In the genomic region with DNA sequence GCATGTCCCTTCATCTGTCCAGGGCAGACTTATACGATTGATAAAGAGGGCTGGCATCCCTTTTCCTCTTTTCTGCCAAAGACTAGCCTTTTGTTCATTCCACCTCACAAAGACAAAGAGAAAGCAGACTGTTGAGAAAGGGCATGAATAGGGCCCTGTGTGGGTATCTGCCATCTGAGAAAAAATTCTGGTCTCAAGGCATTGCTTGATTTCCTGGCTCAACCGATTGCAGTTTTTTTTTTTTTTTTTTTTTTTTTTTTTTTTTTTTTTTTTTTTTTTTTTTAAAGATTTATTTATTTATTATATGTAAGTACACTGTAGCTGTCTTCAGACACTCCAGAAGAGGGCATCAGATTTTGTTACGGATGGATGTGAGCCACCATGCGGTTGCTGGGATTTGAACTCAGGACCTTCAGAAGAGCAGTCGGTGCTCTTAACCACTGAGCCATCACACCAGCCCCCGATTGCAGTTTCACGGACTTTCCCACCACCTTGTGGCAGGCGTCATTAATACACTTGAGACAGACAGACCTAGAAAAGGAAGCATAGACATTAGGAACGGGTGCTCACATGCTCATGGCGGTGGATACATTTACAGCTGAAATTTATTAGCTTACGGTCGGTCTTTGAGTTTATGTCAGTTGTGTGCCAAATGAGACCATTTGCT, we compare ENCODE assay signal across 9 mouse cellular contexts. TPM values are rescaled to one million over a fixed set of nuclear protein-coding genes. Genes with fewer than 3 reads are reported as not detected.
DNase-seq lines count a peak whose midpoint lies in the region; ATAC-seq and TF ChIP-seq lines count a peak whose summit lies in the region.
"Not testable (repeated sequence)": the region's sequence is repeated elsewhere in the genome, so short reads cannot be mapped to it uniquely, and the experiment has no call there.
"Had no signal": no experiment of that assay in that cellular context is flagged by ENCODE, and none has a peak within 500 bp of the region (broad histone marks: within the 10 kb centered on the region; RNA-seq: fewer than 3 reads in every experiment).

No protein-coding gene starts in this region.

- H3K27me3 ChIP-seq in forebrain, embryonic 15.5 days; hindbrain, embryonic 13.5 days; lung, postnatal 0 days (replicated peaks; ENCODE audit: insufficient read depth, low read length); neural tube, embryonic 12.5 days (replicated peaks): not testable (repeated sequence)

- not testable (repeated sequence) for H3K27ac ChIP-seq in ES-E14 (ENCODE audit: insufficient read depth, low read depth, low read length, poor library complexity, severe bottlenecking); forebrain, embryonic 15.5 days (replicated peaks); hindbrain, embryonic 13.5 days; lung, postnatal 0 days (ENCODE audit: low read length); neural tube, embryonic 12.5 days
- peak overlapping the region; percentile 98 for H3K27ac ChIP-seq in layer of hippocampus, adult 2 months

- peaks cover 12% of the 10 kb centered on the region for H3K36me3 ChIP-seq in ES-E14 (ENCODE audit: control insufficient read depth, insufficient read depth, low read length, poor library complexity, severe bottlenecking)
- H3K36me3 ChIP-seq in forebrain, embryonic 15.5 days; lung, postnatal 0 days (ENCODE audit: insufficient read depth, low read length): not testable (repeated sequence)
- peaks cover 17% of the 10 kb centered on the region for H3K36me3 ChIP-seq in hindbrain, embryonic 13.5 days
- peaks cover 14% of the 10 kb centered on the region; the same call in 1 of the 2 replicates for H3K36me3 ChIP-seq in neural tube, embryonic 12.5 days

- peak overlapping the region; percentile 21 to 89; a peak in 3 of 4 replicates for H3K4me3 ChIP-seq in ES-E14 (ENCODE audit: insufficient read depth in 1 of 2, low read depth in 1 of 2, low read length in 2 of 2, poor library complexity in 1 of 2, severe bottlenecking in 1 of 2)
- H3K4me3 ChIP-seq in forebrain, embryonic 15.5 days = peak overlapping the region; percentile 88
- peak overlapping the region; percentile 95 for H3K4me3 ChIP-seq in hindbrain, embryonic 13.5 days
- peak overlapping the region; percentile 89 for H3K4me3 ChIP-seq in layer of hippocampus, adult 2 months
- H3K4me3 ChIP-seq in lung, postnatal 0 days (ENCODE audit: low read depth, low read length) = peak overlapping the region; percentile 98
- H3K4me3 ChIP-seq in neural tube, embryonic 12.5 days = peak overlapping the region; percentile 99; the same call in 1 of the 2 replicates

- peak; percentile 67 for TF ChIP-seq CTCF in layer of hippocampus, adult 2 months (conservative IDR thresholded peaks at IDR 0.05)
- peak; percentile 61 for TF ChIP-seq CTCF in lung, postnatal 0 days (IDR thresholded peaks at IDR 0.05)

- in situ Hi-C loops in ES-E14 (cut with MboI; ENCODE audit: low sequenced_read_pairs in 2 of 2, unreplicated experiment in 2 of 2) = not testable (repeated sequence)

- H3K4me2 ChIP-seq in forebrain, embryonic 15.5 days (replicated peaks) = peak overlapping the region; percentile 98
- H3K4me2 ChIP-seq in hindbrain, embryonic 13.5 days = peak overlapping the region; percentile 99
- H3K4me2 ChIP-seq in lung, postnatal 0 days (replicated peaks; ENCODE audit: low read depth, low read length) = peak overlapping the region; percentile 84
- peak overlapping the region; percentile 96 for H3K4me2 ChIP-seq in neural tube, embryonic 12.5 days (replicated peaks)

- TF ChIP-seq EP300 in lung, postnatal 0 days (IDR thresholded peaks at IDR 0.05) = not testable (repeated sequence)

- 58% methylated on average over 12 of the region's 12 CpGs for WGBS in forebrain, embryonic 15.5 days
- 63% methylated on average over 12 of the region's 12 CpGs for WGBS in hindbrain, embryonic 13.5 days
- WGBS in lung, postnatal 0 days = 46% methylated on average over 10 of the region's 12 CpGs
- WGBS in neural tube, embryonic 12.5 days = 56% methylated on average over 12 of the region's 12 CpGs

- not testable (repeated sequence) for H3K9ac ChIP-seq in ES-E14 (ENCODE audit: insufficient read depth, low read depth, low read length, poor library complexity, severe bottlenecking); lung, postnatal 0 days (replicated peaks; ENCODE audit: low read depth)
- H3K9ac ChIP-seq in forebrain, embryonic 15.5 days (replicated peaks) = peak overlapping the region; percentile 87
- H3K9ac ChIP-seq in hindbrain, embryonic 13.5 days = peak overlapping the region; percentile 85
- peak overlapping the region; percentile 87 for H3K9ac ChIP-seq in neural tube, embryonic 12.5 days

- H3K9me3 ChIP-seq in ES-E14 (ENCODE audit: control insufficient read depth, insufficient read depth, low read depth, low read length); forebrain, embryonic 15.5 days; hindbrain, embryonic 13.5 days; lung, postnatal 0 days (ENCODE audit: low read length); neural tube, embryonic 12.5 days: not testable (repeated sequence)

- not testable (repeated sequence) for H3K4me1 ChIP-seq in ES-E14 (ENCODE audit: control insufficient read depth in 2 of 2, insufficient read depth in 2 of 2, low read length in 2 of 2, poor library complexity in 1 of 2)
- H3K4me1 ChIP-seq in forebrain, embryonic 15.5 days = peaks cover 24% of the 10 kb centered on the region
- peaks cover 27% of the 10 kb centered on the region for H3K4me1 ChIP-seq in hindbrain, embryonic 13.5 days (replicated peaks)
- H3K4me1 ChIP-seq in lung, postnatal 0 days (ENCODE audit: insufficient read depth, low read depth, low read length) = peaks cover 11% of the 10 kb centered on the region
- H3K4me1 ChIP-seq in neural tube, embryonic 12.5 days = peaks cover 21% of the 10 kb centered on the region

- ATAC-seq in forebrain, embryonic 15.5 days (replicated peaks); hindbrain, embryonic 13.5 days (ENCODE audit: low FRiP score); lung, postnatal 0 days; neural tube, embryonic 12.5 days (ENCODE audit: low FRiP score, low read depth): not testable (repeated sequence)

- DNase-seq in ES-E14 (ENCODE audit: low read depth, low spot score) = peak; percentile 69
- peak; percentile 76 to 82 for DNase-seq in cerebellum, postnatal 14 days
- DNase-seq in layer of hippocampus, adult 2 months (ENCODE audit: low spot score in 2 of 2) = peak in 1 of 2 experiments; percentile 47
- peak; percentile 56 for DNase-seq in lung, postnatal 0 days (ENCODE audit: low spot score)
- peak; percentile 73 for DNase-seq in thymus, postnatal 25 days

TF ChIP-seq in ES-E14, 5 proteins besides CTCF, POLR2A, EP300 and RAD21:
- peak; percentile 93 for TF ChIP-seq ZNF384 (IDR thresholded peaks at IDR 0.05; ENCODE audit: low read depth, low read length)
TF ChIP-seq in ES-E14: peak in this region for 1; not testable (repeated sequence) for 4.

RNA-seq across cellular contexts. Expression of a gene that starts 1.3 kb away (rescaled TPM):
- total RNA-seq in ES-E14 (2012; rRNA removed) = 20.2 and 27.8 TPM in 2 replicates
- polyA plus RNA-seq in forebrain, embryonic 15.5 days (2015; fragmentation: Nextera tagmentation; extraction: Ambion mirVana) = 16.4 and 19.7 TPM in 2 replicates
- polyA plus RNA-seq in hindbrain, embryonic 13.5 days (2015; fragmentation: Nextera tagmentation; extraction: Ambion mirVana) = 18.6 and 20.9 TPM in 2 replicates
- 10 to 100 TPM; 35.1 to 35.8 TPM for total RNA-seq in layer of hippocampus, adult 2 months (2021)
- polyA plus RNA-seq in lung, postnatal 0 days (2015; fragmentation: Nextera tagmentation; extraction: Ambion mirVana) = 43.2 and 44.9 TPM in 2 replicates
- 20.3 and 22.4 TPM in 2 replicates for polyA plus RNA-seq in neural tube, embryonic 12.5 days (2016; fragmentation: Nextera tagmentation; extraction: Ambion mirVana)

RNA-seq across cellular contexts. Expression of a gene that starts 5.8 kb away (rescaled TPM):
- total RNA-seq in ES-E14 (2012; rRNA removed) = 21.6 and 31.4 TPM in 2 replicates
- polyA plus RNA-seq in forebrain, embryonic 15.5 days (2015; fragmentation: Nextera tagmentation; extraction: Ambion mirVana) = 15.6 and 16.5 TPM in 2 replicates
- polyA plus RNA-seq in hindbrain, embryonic 13.5 days (2015; fragmentation: Nextera tagmentation; extraction: Ambion mirVana) = 16.2 and 17.6 TPM in 2 replicates
- 10 to 100 TPM; 21.5 to 23.8 TPM for total RNA-seq in layer of hippocampus, adult 2 months (2021)
- 7.2 and 7.4 TPM in 2 replicates for polyA plus RNA-seq in lung, postnatal 0 days (2015; fragmentation: Nextera tagmentation; extraction: Ambion mirVana)
- 14.4 and 15.2 TPM in 2 replicates for polyA plus RNA-seq in neural tube, embryonic 12.5 days (2016; fragmentation: Nextera tagmentation; extraction: Ambion mirVana)

RNA-seq across cellular contexts. Expression of a gene that starts 9.9 kb away (rescaled TPM):
- total RNA-seq in ES-E14 (2012; rRNA removed) = 14.5 and 32.9 TPM in 2 replicates
- polyA plus RNA-seq in forebrain, embryonic 15.5 days (2015; fragmentation: Nextera tagmentation; extraction: Ambion mirVana) = 6.5 and 6.8 TPM in 2 replicates
- polyA plus RNA-seq in hindbrain, embryonic 13.5 days (2015; fragmentation: Nextera tagmentation; extraction: Ambion mirVana) = 5.1 and 6.2 TPM in 2 replicates
- total RNA-seq in layer of hippocampus, adult 2 months (2021) = 1 to 10 TPM; 2.2 to 2.4 TPM
- polyA plus RNA-seq in lung, postnatal 0 days (2015; fragmentation: Nextera tagmentation; extraction: Ambion mirVana) = 4.1 and 4.3 TPM in 2 replicates
- 5.2 and 6.4 TPM in 2 replicates for polyA plus RNA-seq in neural tube, embryonic 12.5 days (2016; fragmentation: Nextera tagmentation; extraction: Ambion mirVana)

RNA-seq across cellular contexts. Expression of a gene that starts 14.3 kb away (rescaled TPM):
- total RNA-seq in ES-E14 (2012; rRNA removed) = 0.58 and 0.63 TPM in 2 replicates
- 0.20 TPM in 1 of 2 replicates, not detected in the other for polyA plus RNA-seq in forebrain, embryonic 15.5 days (2015; fragmentation: Nextera tagmentation; extraction: Ambion mirVana)
- polyA plus RNA-seq in hindbrain, embryonic 13.5 days (2015; fragmentation: Nextera tagmentation; extraction: Ambion mirVana) = 0.26 TPM in 1 of 2 replicates, not detected in the other
- not detected for total RNA-seq in layer of hippocampus, adult 2 months (2021)
- polyA plus RNA-seq in lung, postnatal 0 days (2015; fragmentation: Nextera tagmentation; extraction: Ambion mirVana) = 0.69 and 0.85 TPM in 2 replicates
- 0.30 TPM in 1 of 2 replicates, not detected in the other for polyA plus RNA-seq in neural tube, embryonic 12.5 days (2016; fragmentation: Nextera tagmentation; extraction: Ambion mirVana)
- total RNA-seq: adrenal gland, adult 18-20 months had no signal

RNA-seq across cellular contexts. Expression of a gene that starts 14.5 kb away (rescaled TPM):
- total RNA-seq in ES-E14 (2012; rRNA removed) = 4.8 and 6.1 TPM in 2 replicates
- 79.1 and 80.4 TPM in 2 replicates for polyA plus RNA-seq in forebrain, embryonic 15.5 days (2015; fragmentation: Nextera tagmentation; extraction: Ambion mirVana)
- 90.3 and 92.4 TPM in 2 replicates for polyA plus RNA-seq in hindbrain, embryonic 13.5 days (2015; fragmentation: Nextera tagmentation; extraction: Ambion mirVana)
- total RNA-seq in layer of hippocampus, adult 2 months (2021) = 100 to 1,000 TPM; 228 to 232 TPM
- polyA plus RNA-seq in lung, postnatal 0 days (2015; fragmentation: Nextera tagmentation; extraction: Ambion mirVana) = 3.4 TPM in 2 replicates
- polyA plus RNA-seq in neural tube, embryonic 12.5 days (2016; fragmentation: Nextera tagmentation; extraction: Ambion mirVana) = 46.1 and 47.5 TPM in 2 replicates
